33 mouse cellular contexts compared by ENCODE assay signal in genomic region chr3:53213746-53214271, GRCm38 (mm10).
DNase-seq lines count a peak whose midpoint lies in the region; ATAC-seq and TF ChIP-seq lines count a peak whose summit lies in the region.
"Had no signal": no experiment of that assay in that cellular context is flagged by ENCODE, and none has a peak within 500 bp of the region (broad histone marks: within the 10 kb centered on the region; RNA-seq: fewer than 3 reads in every experiment).

No protein-coding gene starts in this region.

- H3K4me3 ChIP-seq in forebrain, embryonic 14.5 days (ENCODE audit: low read depth, low read length), result no peak overlapping the region
- no peak overlapping the region for H3K4me3 ChIP-seq in forebrain, embryonic 16.5 days (replicated peaks; ENCODE audit: low read length)
- H3K4me3 ChIP-seq in midbrain, embryonic 10.5 days, result no peak overlapping the region
- no peak overlapping the region for H3K4me3 ChIP-seq in midbrain, embryonic 11.5 days (ENCODE audit: low read depth, low read length)
- H3K4me3 ChIP-seq in midbrain, embryonic 12.5 days, result no peak overlapping the region
- H3K4me3 ChIP-seq in midbrain, postnatal 0 days (ENCODE audit: low read depth, low read length), result no peak overlapping the region
- H3K4me3 ChIP-seq: embryonic facial prominence, embryonic 13.5 days; forebrain, embryonic 10.5 days; kidney, embryonic 15.5 days; limb, embryonic 10.5 days; limb, embryonic 15.5 days had no signal

- H3K27ac ChIP-seq in forebrain, embryonic 14.5 days (ENCODE audit: low read depth, low read length), result no peak overlapping the region
- no peak overlapping the region for H3K27ac ChIP-seq in forebrain, embryonic 16.5 days (ENCODE audit: low read length)
- H3K27ac ChIP-seq in midbrain, embryonic 10.5 days (replicated peaks), result peak overlapping the region; percentile 70
- H3K27ac ChIP-seq in midbrain, embryonic 11.5 days (ENCODE audit: low read depth, low read length), result no peak overlapping the region
- H3K27ac ChIP-seq in midbrain, embryonic 12.5 days (replicated peaks), result peak overlapping the region; percentile 49
- 0 out of 2 replicates have a peak overlapping the region, but pooled peaks have one; percentile 3 for H3K27ac ChIP-seq in midbrain, postnatal 0 days (ENCODE audit: low read depth, low read length)
- H3K27ac ChIP-seq: embryonic facial prominence, embryonic 13.5 days; hindbrain, embryonic 14.5 days; kidney, embryonic 15.5 days; limb, embryonic 10.5 days; limb, embryonic 15.5 days; liver, embryonic 14.5 days; macrophage; stomach, postnatal 0 days had no signal

- no peaks in the 10 kb centered on the region for H3K36me3 ChIP-seq in forebrain, embryonic 14.5 days (ENCODE audit: control insufficient read depth, insufficient read depth, low read length)
- H3K36me3 ChIP-seq in forebrain, embryonic 16.5 days (ENCODE audit: control insufficient read depth, insufficient read depth), result no peaks in the 10 kb centered on the region
- H3K36me3 ChIP-seq in midbrain, embryonic 10.5 days, result no peaks in the 10 kb centered on the region
- H3K36me3 ChIP-seq in midbrain, embryonic 11.5 days (ENCODE audit: control insufficient read depth, insufficient read depth, low read length), result no peaks in the 10 kb centered on the region
- H3K36me3 ChIP-seq in midbrain, embryonic 12.5 days, result no peaks in the 10 kb centered on the region
- H3K36me3 ChIP-seq in midbrain, postnatal 0 days (ENCODE audit: insufficient read depth, low read length), result no peaks in the 10 kb centered on the region
- H3K36me3 ChIP-seq: embryonic facial prominence, embryonic 13.5 days; forebrain, embryonic 10.5 days; kidney, embryonic 15.5 days; limb, embryonic 10.5 days; limb, embryonic 15.5 days had no signal

- H3K4me2 ChIP-seq in forebrain, embryonic 14.5 days (ENCODE audit: low read length), result no peak overlapping the region
- H3K4me2 ChIP-seq in forebrain, embryonic 16.5 days (ENCODE audit: low read length), result no peak overlapping the region
- no peak overlapping the region for H3K4me2 ChIP-seq in midbrain, embryonic 11.5 days
- H3K4me2 ChIP-seq in midbrain, embryonic 12.5 days (replicated peaks), result no peak overlapping the region
- H3K4me2 ChIP-seq in midbrain, postnatal 0 days (ENCODE audit: low read depth, low read length, poor library complexity, severe bottlenecking), result no peak overlapping the region
- H3K4me2 ChIP-seq: embryonic facial prominence, embryonic 13.5 days; hindbrain, embryonic 14.5 days; kidney, embryonic 15.5 days; limb, embryonic 15.5 days had no signal

- no peaks in the 10 kb centered on the region for H3K27me3 ChIP-seq in forebrain, embryonic 14.5 days (replicated peaks; ENCODE audit: control insufficient read depth, insufficient read depth, low read length)
- H3K27me3 ChIP-seq in forebrain, embryonic 16.5 days (replicated peaks; ENCODE audit: control insufficient read depth, insufficient read depth, low read length), result no peaks in the 10 kb centered on the region
- 0 out of 2 replicates have a peak, but pooled peaks cover 5% of the 10 kb centered on the region for H3K27me3 ChIP-seq in midbrain, embryonic 10.5 days (ENCODE audit: low read depth, poor library complexity, severe bottlenecking)
- H3K27me3 ChIP-seq in midbrain, embryonic 11.5 days (ENCODE audit: control insufficient read depth, insufficient read depth, low read length), result no peaks in the 10 kb centered on the region
- peaks cover 9% of the 10 kb centered on the region for H3K27me3 ChIP-seq in midbrain, embryonic 12.5 days
- no peaks in the 10 kb centered on the region for H3K27me3 ChIP-seq in midbrain, postnatal 0 days (ENCODE audit: insufficient read depth, low read length)
- H3K27me3 ChIP-seq: embryonic facial prominence, embryonic 13.5 days; kidney, embryonic 15.5 days; limb, embryonic 15.5 days had no signal

- DNase-seq in forebrain, embryonic 14.5 days (ENCODE audit: low spot score), result peak; percentile 51
- no peak for DNase-seq in midbrain, embryonic 10.5 days (ENCODE audit: low spot score)
- no peak for DNase-seq in midbrain, embryonic 11.5 days (ENCODE audit: low spot score, missing footprints)
- DNase-seq in midbrain, postnatal 0 days (ENCODE audit: low spot score), result no peak
- DNase-seq in liver, result no peak
- no peak for DNase-seq in layer of hippocampus, postnatal 36 days
- DNase-seq: adrenal gland, adult 2 months; adrenal gland, postnatal 36 days; cerebellum, adult 11 months; cerebellum, adult 9-11 months; gastrocnemius, postnatal 10 days; heart, postnatal 14 days; kidney, adult 11 months; kidney, postnatal 4 days; lung, adult 2 months; lung, postnatal 10 days; right cerebral cortex, postnatal 25 days; spleen, adult 18-20 months; thymus, adult 18-20 months; thymus, postnatal 4 days had no signal

- TF ChIP-seq CTCF in midbrain, postnatal 0 days (IDR thresholded peaks at IDR 0.05), result no peak

- ATAC-seq in forebrain, embryonic 14.5 days, result no peak
- ATAC-seq in forebrain, embryonic 16.5 days, result no peak
- no peak for ATAC-seq in midbrain, embryonic 11.5 days (ENCODE audit: low FRiP score)
- ATAC-seq in midbrain, embryonic 12.5 days (ENCODE audit: low FRiP score, low read depth), result no peak
- no peak for ATAC-seq in midbrain, postnatal 0 days (ENCODE audit: low FRiP score)
- ATAC-seq: activated CD4-positive, CD25-positive, alpha-beta regulatory T cell, adult 4 months; inflammation-experienced regulatory T-cells, adult 6 months had no signal

- H3K9ac ChIP-seq in forebrain, embryonic 14.5 days (ENCODE audit: low read length), result no peak overlapping the region
- no peak overlapping the region for H3K9ac ChIP-seq in forebrain, embryonic 16.5 days (replicated peaks; ENCODE audit: low read depth, low read length)
- H3K9ac ChIP-seq in midbrain, embryonic 11.5 days (ENCODE audit: low read length), result no peak overlapping the region
- H3K9ac ChIP-seq in midbrain, embryonic 12.5 days (replicated peaks), result no peak overlapping the region
- H3K9ac ChIP-seq in midbrain, postnatal 0 days (replicated peaks; ENCODE audit: low read length, poor library complexity, severe bottlenecking), result no peak overlapping the region
- H3K9ac ChIP-seq: embryonic facial prominence, embryonic 13.5 days; hindbrain, embryonic 14.5 days; kidney, embryonic 15.5 days; limb, embryonic 15.5 days; liver, embryonic 14.5 days had no signal

- H3K4me1 ChIP-seq in forebrain, embryonic 14.5 days (ENCODE audit: control insufficient read depth, insufficient read depth, low read length), result peaks cover 5% of the 10 kb centered on the region
- H3K4me1 ChIP-seq in forebrain, embryonic 16.5 days (replicated peaks; ENCODE audit: control insufficient read depth, insufficient read depth, low read length), result peaks cover 10% of the 10 kb centered on the region; the same call in 1 of the 2 replicates
- peaks cover 56% of the 10 kb centered on the region for H3K4me1 ChIP-seq in midbrain, embryonic 10.5 days
- H3K4me1 ChIP-seq in midbrain, embryonic 11.5 days (ENCODE audit: control insufficient read depth, insufficient read depth, low read length), result peaks cover 30% of the 10 kb centered on the region
- peaks cover 27% of the 10 kb centered on the region for H3K4me1 ChIP-seq in midbrain, embryonic 12.5 days
- H3K4me1 ChIP-seq in midbrain, postnatal 0 days (ENCODE audit: insufficient read depth, low read length), result peaks cover 4% of the 10 kb centered on the region; the same call in 1 of the 2 replicates

- H3K9me3 ChIP-seq in forebrain, embryonic 14.5 days (replicated peaks; ENCODE audit: control insufficient read depth, low read length), result no peaks in the 10 kb centered on the region
- H3K9me3 ChIP-seq in forebrain, embryonic 16.5 days (ENCODE audit: control insufficient read depth, low read length), result no peaks in the 10 kb centered on the region
- no peaks in the 10 kb centered on the region for H3K9me3 ChIP-seq in midbrain, embryonic 10.5 days (replicated peaks)
- H3K9me3 ChIP-seq in midbrain, embryonic 11.5 days (ENCODE audit: control insufficient read depth, low read length), result no peaks in the 10 kb centered on the region
- no peaks in the 10 kb centered on the region for H3K9me3 ChIP-seq in midbrain, embryonic 12.5 days
- H3K9me3 ChIP-seq in midbrain, postnatal 0 days (ENCODE audit: low read length), result no peaks in the 10 kb centered on the region
- H3K9me3 ChIP-seq: embryonic facial prominence, embryonic 13.5 days; forebrain, embryonic 10.5 days; kidney, embryonic 15.5 days; limb, embryonic 10.5 days; limb, embryonic 15.5 days had no signal

- WGBS in forebrain, embryonic 14.5 days, result 38% methylated on average over 7 of the region's 7 CpGs
- WGBS in forebrain, embryonic 16.5 days, result 34% methylated on average over 7 of the region's 7 CpGs
- WGBS in midbrain, embryonic 10.5 days, result 62% methylated on average over 7 of the region's 7 CpGs
- 30% methylated on average over 7 of the region's 7 CpGs for WGBS in midbrain, embryonic 11.5 days
- 23% methylated on average over 7 of the region's 7 CpGs for WGBS in midbrain, embryonic 12.5 days
- WGBS in midbrain, postnatal 0 days, result 21% methylated on average over 7 of the region's 7 CpGs

Comparison
In these comparisons a context has a peak if more than half of its experiments do, and no peak if none do; other contexts are left out.
1. H3K27ac ChIP-seq: peak in midbrain, embryonic 10.5 days (single experiment), midbrain, embryonic 12.5 days (single experiment) and midbrain, postnatal 0 days (single experiment); none in forebrain, embryonic 14.5 days (single experiment), forebrain, embryonic 16.5 days (single experiment) and midbrain, embryonic 11.5 days (single experiment).